In genomic region chr11:90369605-90370004, GRCm38 (mm10) we compare ENCODE assay signal across 9 mouse cellular contexts. TPM values are rescaled to one million over a fixed set of nuclear protein-coding genes. Genes with fewer than 3 reads are reported as not detected.
A peak's percentile ranks its signal among the peaks of the same experiment; 100 is the strongest.
DNase-seq lines count a peak whose midpoint lies in the region; ATAC-seq lines count a peak whose summit lies in the region.
"Had no signal": no experiment of that assay in that cellular context is flagged by ENCODE, and none has a peak within 500 bp of the region (broad histone marks: within the 10 kb centered on the region; RNA-seq: fewer than 3 reads in every experiment).

No protein-coding gene starts in this region.

- H3K4me1 ChIP-seq in neural tube, embryonic 11.5 days (ENCODE audit: control insufficient read depth, insufficient read depth, low read length) = peaks cover 6% of the 10 kb centered on the region; the same call in 1 of the 2 replicates
- H3K4me1 ChIP-seq in forebrain, embryonic 16.5 days (replicated peaks; ENCODE audit: control insufficient read depth, insufficient read depth, low read length) = peaks cover 31% of the 10 kb centered on the region
- peaks cover 27% of the 10 kb centered on the region for H3K4me1 ChIP-seq in liver, embryonic 12.5 days
- peaks cover 25% of the 10 kb centered on the region for H3K4me1 ChIP-seq in neural tube, embryonic 12.5 days

- H3K9ac ChIP-seq in neural tube, embryonic 11.5 days (ENCODE audit: low read length) = no peak overlapping the region
- peak overlapping the region; percentile 46 for H3K9ac ChIP-seq in forebrain, embryonic 16.5 days (replicated peaks; ENCODE audit: low read depth, low read length)
- no peak overlapping the region; the same call in 1 of the 2 replicates for H3K9ac ChIP-seq in liver, embryonic 12.5 days
- no peak overlapping the region for H3K9ac ChIP-seq in neural tube, embryonic 12.5 days

- H3K9me3 ChIP-seq in neural tube, embryonic 11.5 days (ENCODE audit: control insufficient read depth, low read length) = no peaks in the 10 kb centered on the region
- no peaks in the 10 kb centered on the region for H3K9me3 ChIP-seq in forebrain, embryonic 16.5 days (ENCODE audit: control insufficient read depth, low read length)
- H3K9me3 ChIP-seq in liver, embryonic 12.5 days (replicated peaks) = no peaks in the 10 kb centered on the region
- H3K9me3 ChIP-seq in neural tube, embryonic 12.5 days = no peaks in the 10 kb centered on the region

- H3K27ac ChIP-seq in neural tube, embryonic 11.5 days (ENCODE audit: low read depth, low read length) = peak overlapping the region; percentile 42; the same call in 1 of the 2 replicates
- peak overlapping the region; percentile 80 for H3K27ac ChIP-seq in forebrain, embryonic 16.5 days (ENCODE audit: low read length)
- H3K27ac ChIP-seq in liver, embryonic 12.5 days = peak overlapping the region; percentile 69; the same call in 1 of the 2 replicates
- H3K27ac ChIP-seq in neural tube, embryonic 12.5 days = no peak overlapping the region

- H3K4me3 ChIP-seq in neural tube, embryonic 11.5 days (ENCODE audit: low read depth, low read length) = no peak overlapping the region
- no peak overlapping the region; the same call in 1 of the 2 replicates for H3K4me3 ChIP-seq in forebrain, embryonic 16.5 days (replicated peaks; ENCODE audit: low read length)
- H3K4me3 ChIP-seq in liver, embryonic 12.5 days = no peak overlapping the region
- no peak overlapping the region for H3K4me3 ChIP-seq in neural tube, embryonic 12.5 days
- H3K4me3 ChIP-seq: erythroblast, embryonic 14.5 days had no signal

- H3K27me3 ChIP-seq in neural tube, embryonic 11.5 days (ENCODE audit: control insufficient read depth, insufficient read depth, low read length) = no peaks in the 10 kb centered on the region
- no peaks in the 10 kb centered on the region for H3K27me3 ChIP-seq in forebrain, embryonic 16.5 days (replicated peaks; ENCODE audit: control insufficient read depth, insufficient read depth, low read length)
- H3K27me3 ChIP-seq in liver, embryonic 12.5 days (replicated peaks) = peaks cover 7% of the 10 kb centered on the region; the same call in 1 of the 2 replicates
- no peaks in the 10 kb centered on the region for H3K27me3 ChIP-seq in neural tube, embryonic 12.5 days (replicated peaks)

- H3K4me2 ChIP-seq in neural tube, embryonic 11.5 days (ENCODE audit: low read depth) = no peak overlapping the region
- H3K4me2 ChIP-seq in forebrain, embryonic 16.5 days (ENCODE audit: low read length) = peak overlapping the region; percentile 53
- H3K4me2 ChIP-seq in liver, embryonic 12.5 days = no peak overlapping the region
- peak overlapping the region; percentile 27 for H3K4me2 ChIP-seq in neural tube, embryonic 12.5 days (replicated peaks)

- DNase-seq in neural tube, embryonic 11.5 days (ENCODE audit: low spot score) = peak; percentile 65
- DNase-seq in neural tube, embryonic 10.5 days (ENCODE audit: extremely low spot score, low spot score) = no peak
- DNase-seq in heart, postnatal 10 days = peak; percentile 92 to 93
- peak; percentile 97 to 99 for DNase-seq in kidney, postnatal 36 days
- DNase-seq in urinary bladder, postnatal 14 days (ENCODE audit: low spot score) = peak; percentile 91

- intact Hi-C loops in heart, postnatal 10 days (cut with DNase I) = no loop called here

- no peaks in the 10 kb centered on the region for H3K36me3 ChIP-seq in neural tube, embryonic 11.5 days (ENCODE audit: control insufficient read depth, insufficient read depth, low read length)
- H3K36me3 ChIP-seq in forebrain, embryonic 16.5 days (ENCODE audit: control insufficient read depth, insufficient read depth) = no peaks in the 10 kb centered on the region
- H3K36me3 ChIP-seq in liver, embryonic 12.5 days = no peaks in the 10 kb centered on the region
- no peaks in the 10 kb centered on the region for H3K36me3 ChIP-seq in neural tube, embryonic 12.5 days

- WGBS in neural tube, embryonic 11.5 days = 36% methylated on average over 8 of the region's 8 CpGs
- 2% methylated on average over 8 of the region's 8 CpGs for WGBS in forebrain, embryonic 16.5 days
- 48% methylated on average over 8 of the region's 8 CpGs for WGBS in liver, embryonic 12.5 days (ENCODE audit: insufficient replicate concordance)
- 34% methylated on average over 8 of the region's 8 CpGs for WGBS in neural tube, embryonic 12.5 days

- no peak for ATAC-seq in neural tube, embryonic 11.5 days (ENCODE audit: insufficient read depth, low FRiP score, low TSS enrichment)
- peak; percentile 92 for ATAC-seq in forebrain, embryonic 16.5 days
- ATAC-seq in liver, embryonic 12.5 days = peak; percentile 57; the same call in 1 of the 2 replicates
- peak; percentile 74 for ATAC-seq in neural tube, embryonic 12.5 days (ENCODE audit: low FRiP score, low read depth)

RNA-seq across cellular contexts. Expression of gene Hlf, which starts 21.1 kb away (rescaled TPM):
- polyA plus RNA-seq in neural tube, embryonic 11.5 days (2014; fragmentation: Nextera tagmentation; extraction: Ambion mirVana) = 0.54 and 0.98 TPM in 2 replicates
- 5.7 and 5.9 TPM in 2 replicates for polyA plus RNA-seq in forebrain, embryonic 16.5 days (2015; fragmentation: Nextera tagmentation; extraction: Ambion mirVana)
- 10 to 100 TPM; 15.7 to 22.1 TPM for total RNA-seq in heart, postnatal 10 days (2021)
- polyA plus RNA-seq in liver, embryonic 12.5 days (2016; fragmentation: Nextera tagmentation; extraction: Ambion mirVana) = 5.0 and 7.0 TPM in 2 replicates
- 1.8 and 2.5 TPM in 2 replicates for polyA plus RNA-seq in neural tube, embryonic 12.5 days (2016; fragmentation: Nextera tagmentation; extraction: Ambion mirVana)

Comparison
In these comparisons a context has a peak if more than half of its experiments do, and no peak if none do; other contexts are left out.
1. H3K4me2 ChIP-seq: peak in forebrain, embryonic 16.5 days (single experiment) and neural tube, embryonic 12.5 days (single experiment); none in neural tube, embryonic 11.5 days (single experiment) and liver, embryonic 12.5 days (single experiment).